Mouse (Mus musculus): ENCODE measurements around the gene Gm11042.

The Gm11042 gene

DNA sequence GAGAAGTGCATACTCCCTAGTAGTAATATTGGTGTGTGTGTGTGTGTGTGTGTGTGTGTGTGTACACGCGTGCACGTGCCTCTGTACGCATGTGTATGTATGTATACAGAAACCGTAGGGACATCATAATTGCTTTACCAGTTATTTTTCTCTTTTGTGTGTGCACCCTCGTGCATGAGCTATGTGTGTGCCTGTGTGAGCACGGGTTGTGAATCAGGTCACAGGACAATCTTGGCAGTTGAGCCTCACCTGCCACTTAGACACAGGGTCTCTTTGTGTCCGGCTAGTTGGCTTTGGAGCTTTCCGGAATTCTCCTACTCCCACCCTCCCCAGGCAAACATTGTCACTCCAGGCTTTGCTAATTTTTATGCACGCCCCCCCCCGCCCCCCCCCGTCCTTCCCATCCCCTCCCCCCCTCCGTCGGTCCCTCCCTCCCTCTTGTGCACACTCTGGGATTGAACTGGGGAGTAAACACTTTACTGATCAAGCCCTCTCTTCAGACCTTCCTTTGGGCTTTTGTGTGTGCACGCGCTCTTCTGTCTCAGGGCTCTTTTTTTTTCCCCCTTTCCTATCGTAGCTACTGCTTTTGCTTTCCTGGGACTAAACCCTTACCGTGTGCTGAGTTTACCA is at the start of gene Gm11042:
TSS of gene Gm11042 (minus strand) at position 51 of the 630 bp plus-strand sequence.
- peak; percentile 88 for DNase-seq

DNA sequence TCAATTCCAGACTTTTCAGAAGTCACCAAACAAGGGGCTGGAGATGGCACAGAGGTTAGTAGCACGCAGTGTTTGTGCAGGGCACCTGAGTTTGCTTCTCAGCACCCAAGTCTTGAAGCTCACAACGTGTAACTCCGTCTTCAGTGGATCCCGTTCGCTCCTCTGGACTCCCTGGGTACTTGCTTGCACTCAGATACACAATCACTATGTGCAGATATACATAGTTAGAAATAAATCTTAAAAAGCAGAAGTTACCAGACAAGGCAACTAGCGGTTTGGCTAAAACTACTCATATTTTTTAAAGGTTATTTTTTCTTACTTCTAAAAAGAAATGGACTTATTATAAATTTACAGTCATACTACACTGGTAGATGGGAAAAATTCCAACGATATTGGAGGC is 48.3 kb upstream of the Gm11042 start:
- DNase-seq = no peak

DNA sequence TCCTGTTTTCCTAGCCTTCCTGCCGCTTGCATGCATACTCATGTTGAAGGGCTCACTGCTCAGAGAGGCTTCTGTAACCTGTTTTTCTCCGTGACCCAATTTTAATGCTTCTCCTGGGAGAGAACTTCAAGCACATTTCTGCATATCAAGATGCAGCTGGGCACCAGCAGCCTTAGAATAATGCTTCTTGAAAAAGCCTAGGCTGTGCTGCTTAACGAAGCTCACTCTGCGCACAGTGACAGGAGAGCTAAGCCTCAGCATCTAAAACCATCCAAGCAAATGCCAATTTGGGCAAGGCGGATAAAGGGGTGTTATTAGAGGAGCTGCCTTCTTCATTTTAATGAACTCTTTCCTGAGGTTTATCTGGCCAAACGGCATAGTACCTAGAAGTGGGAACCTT is 46.9 kb upstream of the Gm11042 start:
- no peak for DNase-seq

DNA sequence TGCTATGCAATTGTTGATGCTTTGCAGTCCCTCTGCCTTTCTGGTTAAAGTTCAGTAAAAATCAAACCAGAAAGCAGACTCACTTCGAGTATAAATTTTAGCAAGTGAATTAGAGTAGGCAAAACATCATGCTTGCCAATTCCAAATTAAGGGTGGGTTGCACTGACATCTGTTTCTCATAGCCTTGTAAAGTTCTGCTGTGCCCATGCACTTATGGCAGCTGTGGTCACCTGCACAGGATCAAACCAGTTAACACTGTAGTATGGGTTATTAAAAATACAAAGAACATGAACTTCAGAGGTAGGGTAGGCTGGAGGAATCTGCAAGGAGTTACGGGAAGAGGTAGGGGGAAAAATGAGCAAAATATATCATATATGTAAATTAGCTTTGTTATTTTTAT is 46.3 kb upstream of the Gm11042 start:
- DNase-seq = no peak

DNA sequence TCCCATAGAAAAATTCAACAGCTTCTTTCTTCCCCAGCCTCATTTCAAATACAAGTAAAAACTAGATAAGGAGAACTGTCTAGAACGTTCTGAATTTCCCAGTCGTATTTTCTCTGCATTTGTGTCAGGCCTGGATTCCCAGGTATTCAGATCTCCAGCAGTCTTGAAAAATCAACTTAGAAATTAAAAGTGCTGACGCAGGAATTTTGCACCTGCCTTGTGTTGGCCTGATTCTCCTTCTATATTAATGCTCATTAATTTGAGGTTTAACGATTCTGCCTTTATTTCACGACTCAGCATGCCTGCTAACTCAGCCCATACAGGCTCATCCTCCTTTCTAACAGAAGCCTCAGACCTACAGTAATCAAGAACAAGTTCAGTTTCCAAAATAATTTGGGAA is 43.6 kb upstream of the Gm11042 start:
- DNase-seq = no peak

DNA sequence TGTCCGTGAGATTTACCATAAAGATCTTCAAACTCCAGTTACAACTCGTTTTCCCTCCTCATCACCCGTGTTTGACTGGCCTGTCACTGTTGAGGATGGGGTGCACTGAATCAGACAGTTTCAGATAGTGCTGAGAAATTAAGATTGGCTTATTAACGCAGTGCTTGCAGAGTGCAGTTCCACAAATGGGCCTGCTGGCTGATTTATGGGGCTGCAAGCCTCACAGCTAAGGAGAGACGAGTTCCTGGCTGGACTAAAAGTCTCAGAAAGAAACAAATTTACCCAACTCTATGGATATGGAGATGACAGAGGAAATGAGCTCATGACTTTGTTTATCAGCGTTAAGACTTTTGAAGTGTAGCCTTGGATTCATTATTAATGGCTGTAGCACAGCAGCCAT is 41.6 kb upstream of the Gm11042 start:
- DNase-seq = no peak

DNA sequence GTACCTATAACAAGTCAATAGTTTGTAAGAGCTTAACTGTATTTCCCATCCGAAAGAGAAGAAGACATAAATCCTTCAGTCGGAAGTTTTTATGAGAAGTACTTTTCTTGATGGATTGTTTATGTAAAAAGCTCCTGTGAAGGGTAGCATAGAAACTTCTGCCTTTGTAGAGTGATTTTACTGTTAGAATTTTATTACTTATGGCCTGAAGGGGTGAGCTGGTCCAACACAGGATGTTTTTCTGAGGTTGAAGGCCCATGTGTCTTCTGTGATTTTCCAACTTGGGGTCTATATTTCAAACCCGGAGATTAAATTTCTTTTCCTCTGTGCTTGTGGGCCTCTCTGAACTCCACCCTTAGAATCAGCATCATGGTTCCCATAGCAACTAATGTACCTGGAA is 26.5 kb upstream of the Gm11042 start:
- DNase-seq = no peak

DNA sequence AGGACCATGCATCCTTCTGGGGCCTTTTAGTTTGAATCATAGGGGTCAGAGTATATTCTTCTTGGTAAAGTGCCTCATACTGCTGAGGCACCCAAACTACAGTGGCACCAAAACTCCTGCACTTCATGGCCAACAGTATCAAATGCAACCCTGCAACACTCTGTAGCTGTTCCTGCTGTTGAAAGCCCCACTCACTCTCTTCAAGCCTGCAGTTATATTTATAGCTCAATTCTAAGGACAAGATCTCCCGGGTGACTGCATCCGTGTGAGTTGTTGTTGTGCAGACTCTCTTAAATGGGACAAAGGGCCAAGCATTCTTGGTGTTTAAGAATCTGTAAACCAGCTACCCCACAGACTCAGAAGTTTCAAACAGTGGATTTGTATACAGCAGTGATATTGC is 23.9 kb upstream of the Gm11042 start:
- DNase-seq = peak; percentile 87

DNA sequence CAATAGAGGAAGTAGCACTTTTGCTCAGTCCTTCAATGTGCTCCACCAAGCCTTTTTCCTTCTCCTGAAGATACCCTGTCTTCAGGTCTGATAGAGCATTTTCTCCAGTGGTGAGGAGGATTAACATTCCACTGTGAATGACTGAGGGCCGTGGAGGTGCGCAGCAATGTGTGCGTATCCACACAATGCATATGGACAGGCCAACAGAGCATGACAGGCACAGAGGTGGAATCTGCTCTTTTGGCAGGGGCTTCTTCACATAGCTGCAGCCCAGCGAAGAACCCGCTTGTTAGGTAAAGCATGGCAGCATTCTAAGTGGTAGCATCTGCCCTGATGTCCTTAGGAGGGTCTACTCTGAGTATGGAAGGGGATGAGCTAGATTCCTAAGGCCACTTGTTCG is 17.5 kb upstream of the Gm11042 start:
- peak; percentile 73 for DNase-seq

DNA sequence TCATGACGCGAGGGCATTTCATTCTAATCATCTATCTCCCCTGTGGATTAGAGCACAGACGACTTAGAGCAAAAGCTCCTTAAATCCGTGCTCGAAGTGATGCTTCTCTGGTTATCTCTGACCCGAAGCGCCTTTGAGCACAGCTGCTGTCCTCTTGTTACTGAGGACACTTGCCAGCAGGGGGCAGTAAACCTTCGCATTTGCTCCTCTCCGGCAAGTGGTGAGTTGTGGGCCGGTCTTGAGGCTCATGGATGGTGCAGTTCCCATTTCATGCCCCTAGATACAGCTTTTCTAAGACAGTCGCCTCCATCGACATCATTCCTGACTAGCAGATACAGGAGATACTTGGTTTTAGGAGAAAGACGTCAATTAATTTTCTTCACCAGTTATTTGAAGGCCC is 16.8 kb upstream of the Gm11042 start:
- peak; percentile 92 for DNase-seq

DNA sequence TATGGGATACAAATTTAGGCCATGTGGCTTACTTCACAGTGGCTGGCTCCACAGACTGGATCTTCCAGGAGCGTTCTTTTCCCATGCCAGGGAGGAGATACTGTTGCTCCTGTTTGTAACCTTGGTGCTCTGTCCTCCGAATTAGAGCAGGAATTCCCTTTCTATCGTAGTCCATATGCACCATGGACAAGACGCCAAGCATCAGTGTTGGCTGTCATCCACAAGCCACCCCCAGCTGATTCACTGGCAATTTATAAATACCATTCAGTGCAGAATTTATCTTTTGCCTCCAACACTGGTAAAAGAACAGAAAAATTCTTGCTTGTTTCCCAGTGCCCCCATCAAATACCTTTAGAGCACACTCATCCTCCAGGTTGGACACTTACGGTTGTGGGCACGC is 13.6 kb upstream of the Gm11042 start:
- DNase-seq = no peak

DNA sequence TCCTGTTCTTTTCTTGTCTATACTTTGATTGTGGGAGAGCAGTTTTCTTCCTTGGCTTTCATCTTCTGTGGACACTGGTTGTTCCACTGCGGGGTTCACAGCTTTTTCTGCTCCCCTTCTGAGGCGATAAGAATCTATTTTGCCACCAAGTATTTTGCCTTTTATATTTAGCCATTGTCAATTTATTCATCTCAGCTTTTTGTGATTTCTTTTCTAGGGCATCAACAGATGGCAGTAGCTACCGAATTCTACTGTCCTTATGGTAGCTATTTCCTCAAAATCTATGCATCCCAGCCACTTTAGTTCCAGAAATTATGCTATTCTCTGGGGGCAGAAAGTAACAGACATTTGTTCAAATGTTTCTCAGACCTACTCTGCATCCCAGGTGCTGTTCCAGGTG is 10.4 kb upstream of the Gm11042 start:
- no peak for DNase-seq

DNA sequence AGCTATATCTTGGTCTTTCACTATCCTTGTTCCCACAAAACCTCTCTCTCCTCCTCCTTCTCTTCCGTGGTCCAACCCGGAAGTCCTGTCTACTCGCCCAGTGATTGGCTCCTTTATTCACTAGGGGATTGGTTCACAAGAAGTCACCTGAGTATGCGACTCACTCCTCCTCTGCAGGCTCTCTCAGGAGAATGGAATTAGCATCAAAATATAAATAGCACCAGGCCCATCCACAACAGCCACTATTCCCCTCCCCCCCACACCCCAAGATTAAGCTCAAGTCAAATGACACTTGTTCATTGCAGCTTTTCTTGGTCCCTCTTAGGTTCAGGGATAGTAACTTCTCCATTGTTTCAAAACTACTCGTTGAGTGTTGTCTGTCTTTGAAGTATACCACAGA is 5.8 kb upstream of the Gm11042 start:
- DNase-seq = peak; percentile 56

DNA sequence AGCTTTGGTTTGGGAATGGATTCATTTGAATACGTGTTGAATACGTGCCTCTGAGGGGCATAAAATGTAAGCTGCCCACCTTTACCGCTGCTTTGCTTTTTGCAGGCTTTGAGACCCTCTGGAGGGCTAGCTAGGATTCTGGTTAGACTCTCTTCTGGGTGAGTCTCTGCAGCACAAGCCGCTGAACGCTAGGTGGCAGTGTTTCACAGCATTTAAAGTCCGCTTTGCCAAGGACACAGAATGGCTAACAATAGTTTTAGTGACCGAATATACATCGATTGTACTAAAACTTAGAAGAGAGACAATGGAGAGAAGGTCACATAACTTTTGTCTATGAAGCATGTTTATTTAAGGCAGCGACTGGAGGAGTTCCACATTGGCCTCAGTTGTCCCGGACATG is 4.1 kb upstream of the Gm11042 start:
- DNase-seq = peak; percentile 87

DNA sequence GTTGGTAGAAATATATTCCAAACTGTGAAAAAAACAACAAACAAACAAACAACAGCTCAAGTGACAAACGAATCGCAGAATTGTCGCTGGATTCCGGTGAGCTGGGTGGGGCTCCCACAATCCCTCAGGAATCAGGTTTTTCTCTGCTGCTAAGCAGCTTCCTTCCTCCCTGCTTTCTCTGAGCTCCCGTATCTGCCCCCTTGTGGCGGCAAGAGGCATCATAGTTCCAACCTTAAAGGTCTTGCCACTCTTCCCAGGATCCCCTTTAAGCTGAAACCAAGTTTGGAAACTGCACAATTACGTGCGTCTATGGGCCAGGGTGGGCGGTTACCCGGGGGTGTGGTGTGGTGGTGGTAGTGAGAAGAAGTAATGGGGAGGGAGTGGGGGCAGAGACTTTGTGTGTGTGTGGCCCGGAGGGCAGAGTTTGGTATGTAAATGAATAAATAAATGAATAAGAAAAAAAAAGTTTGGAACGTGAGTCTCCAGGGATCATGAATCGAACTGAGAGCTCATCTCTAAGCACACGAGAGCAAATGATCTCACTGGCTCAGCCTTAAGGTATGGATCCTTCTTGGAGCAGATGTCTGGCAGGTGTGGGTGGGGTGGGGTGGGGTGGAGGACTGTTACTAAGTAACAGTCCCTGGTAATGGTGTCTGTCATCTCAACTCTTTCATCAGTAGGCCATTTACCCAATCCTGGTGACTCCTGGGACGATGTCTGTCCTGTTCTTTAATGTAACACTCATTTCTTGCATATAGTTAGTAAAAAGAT is 980 bp upstream of the Gm11042 start:
- DNase-seq = peak; percentile 95

DNA sequence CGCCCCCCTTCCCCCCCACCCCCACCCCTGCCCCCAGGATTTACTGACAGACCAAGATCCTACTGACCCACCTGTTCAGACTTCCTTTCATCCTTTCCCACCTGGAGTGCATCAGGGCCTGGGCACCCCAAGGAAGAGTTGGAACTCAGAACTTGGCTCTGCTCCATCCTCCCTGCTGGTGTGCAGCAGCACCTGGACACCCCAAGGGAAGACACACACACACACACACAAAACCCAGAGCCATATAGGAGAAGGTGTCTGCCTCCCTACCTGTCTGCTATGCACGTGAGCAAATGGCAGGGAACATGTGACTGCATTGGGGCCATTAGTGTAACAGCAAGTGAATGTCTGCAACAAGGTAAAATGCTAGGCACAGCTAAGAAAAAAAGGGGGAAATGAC is 973 bp downstream of the Gm11042 start:
- DNase-seq = peak; percentile 64

DNA sequence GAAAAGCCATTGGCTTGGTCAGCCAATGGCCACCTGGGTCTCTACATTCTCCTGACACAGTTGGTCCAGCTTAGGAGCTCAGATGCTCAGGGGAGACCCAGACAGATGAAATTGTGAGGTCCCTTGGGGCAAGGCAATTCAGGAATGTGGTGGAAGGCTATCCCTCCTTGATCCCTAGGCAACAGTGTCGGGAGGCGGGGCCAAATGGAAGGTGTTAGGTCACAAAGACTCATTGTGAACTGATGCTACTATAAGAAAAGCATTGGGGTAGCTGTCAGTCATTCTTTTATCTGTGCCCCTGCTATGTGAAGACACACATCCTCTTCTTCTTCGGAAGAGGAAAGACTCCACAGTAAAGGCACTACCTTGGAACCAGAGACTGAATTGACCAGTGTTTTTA is 3.6 kb downstream of the Gm11042 start:
- DNase-seq = peak; percentile 69

DNA sequence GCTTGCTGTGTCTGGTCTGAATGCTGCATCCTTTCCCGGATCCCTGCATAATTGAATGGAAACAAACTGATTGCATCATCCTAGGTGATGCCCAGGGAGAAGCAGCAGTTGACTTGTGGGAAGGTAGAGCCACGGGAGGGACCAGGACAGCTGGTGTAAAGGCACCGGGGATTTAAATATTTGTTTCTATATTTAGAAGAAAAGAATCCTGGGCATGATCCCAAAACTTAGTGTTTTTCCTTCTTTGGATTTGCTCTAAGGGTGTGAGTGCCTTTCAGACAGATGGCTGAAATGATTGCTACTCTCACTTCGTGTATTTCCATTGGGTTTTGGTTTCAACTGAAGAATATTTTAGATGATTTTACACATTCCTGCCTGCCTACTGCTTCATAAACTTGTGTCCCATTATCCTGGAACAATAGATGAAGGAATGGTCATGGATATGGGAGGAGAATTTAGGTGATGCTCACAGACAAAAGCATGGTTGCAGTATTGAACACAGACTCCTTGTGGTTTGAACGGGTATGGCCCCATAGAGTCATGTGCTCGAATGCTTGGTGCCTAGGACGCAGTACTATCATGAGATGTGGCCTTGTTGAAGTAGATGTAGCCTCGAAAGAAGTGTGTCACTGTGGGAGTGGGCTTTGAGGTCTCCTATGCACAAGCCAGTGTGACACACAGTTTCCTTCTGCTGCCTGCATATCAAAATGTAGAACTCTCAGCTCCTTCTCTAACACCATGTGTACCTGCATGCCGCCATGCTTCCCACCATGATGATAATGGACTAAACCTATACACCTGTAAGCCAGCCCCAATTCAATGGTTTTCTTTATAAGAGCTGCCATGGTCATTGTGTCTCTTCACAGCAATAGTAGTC is 12.5 kb downstream of the Gm11042 start:
- DNase-seq = peak; percentile 76

DNA sequence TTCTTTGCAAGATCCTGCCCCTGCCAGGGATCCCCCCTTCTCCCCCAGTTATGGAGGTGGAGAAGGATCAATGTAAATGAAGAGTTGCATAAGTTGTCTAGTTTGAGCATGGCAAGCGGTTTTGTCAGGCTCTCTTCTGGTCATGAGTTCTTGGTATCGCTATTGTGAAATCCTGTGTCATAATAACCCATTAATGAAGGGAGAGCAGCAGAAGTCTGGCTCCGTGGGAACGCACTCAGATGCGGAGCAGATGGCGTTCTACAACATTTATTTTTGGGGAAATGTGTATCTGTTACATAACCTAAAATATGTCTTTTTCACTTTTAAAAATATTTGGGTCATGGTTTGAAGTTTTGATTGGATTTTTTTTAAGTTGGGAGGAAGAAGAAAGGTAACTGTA is 14.6 kb downstream of the Gm11042 start:
- no peak for DNase-seq

DNA sequence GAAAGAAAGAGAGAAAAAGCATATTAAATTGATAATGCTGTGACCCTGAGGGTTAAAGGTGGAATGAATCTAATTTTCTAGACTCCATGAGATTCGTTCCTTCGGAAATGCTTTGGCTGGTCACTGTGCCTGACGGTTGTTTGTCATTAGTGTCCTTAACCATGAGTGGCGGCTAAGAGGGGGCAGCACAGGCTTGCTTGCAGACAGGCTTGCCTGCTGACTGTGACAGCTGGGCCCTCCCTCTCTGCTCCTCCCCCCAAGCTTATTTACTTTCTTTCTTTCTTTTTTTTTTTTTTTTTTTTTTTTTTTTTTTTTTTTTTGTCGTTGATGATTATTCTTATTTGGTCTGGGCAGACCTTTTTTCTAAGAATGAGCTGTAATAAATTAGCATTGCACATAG is 19.8 kb downstream of the Gm11042 start:
- peak; percentile 22 for DNase-seq

DNA sequence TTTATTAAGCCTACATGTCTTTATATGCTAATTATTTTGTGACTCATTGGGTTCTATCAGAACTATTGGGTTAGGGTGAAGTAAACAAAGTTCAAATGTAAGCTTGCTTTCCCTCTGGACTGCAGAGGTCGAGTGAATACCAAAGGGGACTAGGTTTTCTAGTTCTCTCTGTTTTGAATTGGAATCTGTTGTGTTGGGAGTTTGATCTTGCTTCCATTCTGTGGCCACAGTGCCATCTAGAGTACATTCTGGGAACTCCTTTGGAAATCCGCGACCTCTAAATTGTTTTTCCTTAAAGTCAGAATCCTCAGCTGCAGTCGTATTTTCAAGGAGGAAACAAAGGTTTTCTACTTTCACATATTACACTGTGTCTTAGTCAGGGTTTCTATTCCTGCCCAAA is 22.6 kb downstream of the Gm11042 start:
- peak; percentile 44 for DNase-seq

DNA sequence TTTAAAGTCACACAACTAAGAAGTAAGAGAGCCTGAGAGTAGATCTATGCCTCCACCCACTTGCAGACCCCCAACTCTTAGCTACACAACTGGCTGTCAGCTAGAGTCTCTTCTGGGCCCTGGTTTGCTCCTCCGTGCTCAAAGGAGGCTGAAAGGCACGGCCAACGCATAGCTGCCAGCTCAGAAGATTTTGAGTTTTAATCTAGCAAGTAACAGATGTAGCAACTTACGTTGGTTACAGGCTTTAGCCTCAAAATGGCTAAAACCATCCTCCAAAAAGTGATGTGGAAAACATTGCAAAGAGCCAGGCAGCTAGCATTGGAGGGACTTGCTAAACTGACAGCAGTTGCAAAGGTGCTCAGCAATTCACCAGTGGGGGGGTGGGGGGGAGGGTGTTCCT is 25.2 kb downstream of the Gm11042 start:
- peak; percentile 61 for DNase-seq

DNA sequence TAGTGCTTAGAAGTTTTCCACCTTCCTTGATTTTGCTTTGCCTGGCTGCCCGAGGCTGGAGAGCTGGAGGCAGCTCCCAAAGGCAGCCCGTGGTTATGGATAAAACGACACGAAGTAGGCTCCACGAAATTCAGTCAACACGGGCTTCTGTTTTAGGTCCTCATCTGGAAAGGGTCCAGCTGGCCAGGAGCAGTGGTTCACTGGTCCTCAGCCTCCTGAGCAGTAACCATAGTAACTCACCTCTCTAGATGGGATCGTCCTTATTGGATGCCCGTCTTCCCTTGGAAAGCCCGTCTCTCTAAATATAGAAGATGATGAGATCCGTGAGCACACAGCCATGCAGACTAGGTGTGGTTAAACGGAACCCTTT is 31.5 kb downstream of the Gm11042 start:
- peak; percentile 73 for DNase-seq

Measured in heart, adult 11 months (tissue).